Mouse (Mus musculus) embryo, embryonic 10.5 days (tissue): ENCODE results near the gene Fmo5.

Experiments used
- DNase-seq: peaks from one replicate; pipeline ENCODE4 v3.0.0-alpha.2; 2015; ENCODE audit warnings: low spot score

The Fmo5 gene

GRCm38 (mm10) chr3:97680631-97681320, 52.2 kb downstream of the Fmo5 start:
- DNase-seq: peak; percentile 85

- peak; percentile 93 for DNase-seq
Observed at GRCm38 (mm10) chr3:97681321-97682158, 52.9 kb downstream of the Fmo5 start.

GRCm38 (mm10) chr3:97682159-97682502, 53.5 kb downstream of the Fmo5 start:
- DNase-seq: peak; percentile 66

GRCm38 (mm10) chr3:97682576-97682975, 54.0 kb downstream of the Fmo5 start:
- no peak for DNase-seq

GRCm38 (mm10) chr3:97683560-97684195, 55.1 kb downstream of the Fmo5 start:
- DNase-seq: peak; percentile 67

GRCm38 (mm10) chr3:97686372-97687117, 57.9 kb downstream of the Fmo5 start:
- DNase-seq: no peak

GRCm38 (mm10) chr3:97689289-97689688, 60.7 kb downstream of the Fmo5 start:
- DNase-seq: no peak

GRCm38 (mm10) chr3:97690590-97690989, 62.0 kb downstream of the Fmo5 start:
- DNase-seq: peak; percentile 26

GRCm38 (mm10) chr3:97691443-97692017, 62.9 kb downstream of the Fmo5 start:
- no peak for DNase-seq

- DNase-seq: no peak
Observed at GRCm38 (mm10) chr3:97693806-97694205, 65.2 kb downstream of the Fmo5 start.

GRCm38 (mm10) chr3:97696866-97697265, 68.3 kb downstream of the Fmo5 start:
- no peak for DNase-seq

- no peak for DNase-seq
Observed at GRCm38 (mm10) chr3:97697291-97697690, 68.7 kb downstream of the Fmo5 start.

- no peak for DNase-seq
Observed at GRCm38 (mm10) chr3:97699061-97699460, 70.5 kb downstream of the Fmo5 start.

GRCm38 (mm10) chr3:97701198-97701597, 72.6 kb downstream of the Fmo5 start:
- no peak for DNase-seq

- no peak for DNase-seq
Observed at GRCm38 (mm10) chr3:97702448-97703080, 74.0 kb downstream of the Fmo5 start.
